ENCODE assay signal across 8 mouse cellular contexts in genomic region chr17:15208808-15209173, GRCm38 (mm10).
DNase-seq lines count a peak whose midpoint lies in the region; ATAC-seq and TF ChIP-seq lines count a peak whose summit lies in the region.
"Had no signal": no experiment of that assay in that cellular context is flagged by ENCODE, and none has a peak within 500 bp of the region (broad histone marks: within the 10 kb centered on the region; RNA-seq: fewer than 3 reads in every experiment).

No protein-coding gene starts in this region.

- no peak for TF ChIP-seq CTCF in intestine, postnatal 0 days (IDR thresholded peaks at IDR 0.05; ENCODE audit: low read depth)

- H3K27me3 ChIP-seq in liver, embryonic 12.5 days (replicated peaks) = no peaks in the 10 kb centered on the region
- no peaks in the 10 kb centered on the region for H3K27me3 ChIP-seq in forebrain, embryonic 12.5 days
- no peaks in the 10 kb centered on the region for H3K27me3 ChIP-seq in intestine, postnatal 0 days (replicated peaks; ENCODE audit: control insufficient read depth, insufficient read depth, low read length)
- no peaks in the 10 kb centered on the region for H3K27me3 ChIP-seq in neural tube, embryonic 14.5 days (ENCODE audit: control insufficient read depth, insufficient read depth, low read length)
- H3K27me3 ChIP-seq: Patski had no signal

- WGBS in liver, embryonic 12.5 days (ENCODE audit: insufficient replicate concordance) = 42% methylated on average over 3 of the region's 3 CpGs
- 36% methylated on average over 3 of the region's 3 CpGs for WGBS in forebrain, embryonic 12.5 days
- 74% methylated on average over 3 of the region's 3 CpGs for WGBS in intestine, postnatal 0 days
- WGBS in neural tube, embryonic 14.5 days = 30% methylated on average over 3 of the region's 3 CpGs

- no peaks in the 10 kb centered on the region for H3K9me3 ChIP-seq in liver, embryonic 12.5 days (replicated peaks)
- no peaks in the 10 kb centered on the region for H3K9me3 ChIP-seq in forebrain, embryonic 12.5 days
- H3K9me3 ChIP-seq in intestine, postnatal 0 days (ENCODE audit: control insufficient read depth) = peaks cover 5% of the 10 kb centered on the region; the same call in 1 of the 2 replicates
- H3K9me3 ChIP-seq in neural tube, embryonic 14.5 days (ENCODE audit: control insufficient read depth, low read length) = no peaks in the 10 kb centered on the region

- no peak overlapping the region for H3K27ac ChIP-seq in liver, embryonic 12.5 days
- peak overlapping the region; percentile 86 for H3K27ac ChIP-seq in forebrain, embryonic 12.5 days
- no peak overlapping the region for H3K27ac ChIP-seq in intestine, postnatal 0 days (ENCODE audit: low read depth, low read length)
- H3K27ac ChIP-seq in neural tube, embryonic 14.5 days (ENCODE audit: low read depth, low read length) = peak overlapping the region; percentile 82

- H3K9ac ChIP-seq in liver, embryonic 12.5 days = no peak overlapping the region
- peak overlapping the region; percentile 49 for H3K9ac ChIP-seq in forebrain, embryonic 12.5 days
- H3K9ac ChIP-seq in intestine, postnatal 0 days (ENCODE audit: low read depth, low read length) = no peak overlapping the region
- peak overlapping the region; percentile 9; the same call in 1 of the 2 replicates for H3K9ac ChIP-seq in neural tube, embryonic 14.5 days (replicated peaks; ENCODE audit: low read depth, low read length)

- peak overlapping the region; percentile 57 for H3K4me2 ChIP-seq in liver, embryonic 12.5 days
- peak overlapping the region; percentile 61 for H3K4me2 ChIP-seq in forebrain, embryonic 12.5 days
- H3K4me2 ChIP-seq in intestine, postnatal 0 days (replicated peaks; ENCODE audit: low read depth) = peak overlapping the region; percentile 48; the same call in 1 of the 2 replicates
- peak overlapping the region; percentile 52 for H3K4me2 ChIP-seq in neural tube, embryonic 14.5 days (ENCODE audit: low read depth, low read length)

- no peak for ATAC-seq in liver, embryonic 12.5 days
- peak; percentile 12; the same call in 1 of the 2 replicates for ATAC-seq in forebrain, embryonic 12.5 days (ENCODE audit: low FRiP score)
- no peak for ATAC-seq in intestine, postnatal 0 days
- peak; percentile 52 for ATAC-seq in neural tube, embryonic 14.5 days (ENCODE audit: low read depth)

- no peak for DNase-seq in liver
- DNase-seq in frontal cortex, postnatal 36 days (ENCODE audit: low spot score in 2 of 2) = no peak
- no peak for DNase-seq in adrenal gland, postnatal 14 days

- H3K36me3 ChIP-seq in liver, embryonic 12.5 days = no peaks in the 10 kb centered on the region
- no peaks in the 10 kb centered on the region for H3K36me3 ChIP-seq in forebrain, embryonic 12.5 days (replicated peaks)
- H3K36me3 ChIP-seq in intestine, postnatal 0 days (ENCODE audit: control insufficient read depth, insufficient read depth) = no peaks in the 10 kb centered on the region
- no peaks in the 10 kb centered on the region for H3K36me3 ChIP-seq in neural tube, embryonic 14.5 days (ENCODE audit: control insufficient read depth, insufficient read depth, low read length)

- H3K4me1 ChIP-seq in liver, embryonic 12.5 days = peaks cover 21% of the 10 kb centered on the region
- H3K4me1 ChIP-seq in forebrain, embryonic 12.5 days = peaks cover 32% of the 10 kb centered on the region
- no peaks in the 10 kb centered on the region for H3K4me1 ChIP-seq in intestine, postnatal 0 days (replicated peaks; ENCODE audit: control insufficient read depth, insufficient read depth, low read length)
- H3K4me1 ChIP-seq in neural tube, embryonic 14.5 days (ENCODE audit: control insufficient read depth, insufficient read depth, low read length) = peaks cover 7% of the 10 kb centered on the region; the same call in 1 of the 2 replicates

- H3K4me3 ChIP-seq in liver, embryonic 12.5 days = no peak overlapping the region
- peak overlapping the region; percentile 41; the same call in 1 of the 2 replicates for H3K4me3 ChIP-seq in forebrain, embryonic 12.5 days (replicated peaks)
- no peak overlapping the region for H3K4me3 ChIP-seq in intestine, postnatal 0 days (ENCODE audit: low read depth, low read length)
- no peak overlapping the region; the same call in 1 of the 2 replicates for H3K4me3 ChIP-seq in neural tube, embryonic 14.5 days (ENCODE audit: low read depth, low read length)

Comparison
In these comparisons a context has a peak if more than half of its experiments do, and no peak if none do; other contexts are left out.
1. ATAC-seq: peak in forebrain, embryonic 12.5 days (single experiment) and neural tube, embryonic 14.5 days (single experiment); none in liver, embryonic 12.5 days (single experiment) and intestine, postnatal 0 days (single experiment).
2. H3K27ac ChIP-seq: peak in forebrain, embryonic 12.5 days (single experiment) and neural tube, embryonic 14.5 days (single experiment); none in liver, embryonic 12.5 days (single experiment) and intestine, postnatal 0 days (single experiment).
3. H3K9ac ChIP-seq: peak in forebrain, embryonic 12.5 days (single experiment) and neural tube, embryonic 14.5 days (single experiment); none in liver, embryonic 12.5 days (single experiment) and intestine, postnatal 0 days (single experiment).
4. Peak in every context shown above with its lines, with median percentiles within 50 percentile points of each other: H3K4me2 ChIP-seq.